Mouse (Mus musculus) fibroblast of lung, adult 2 months (primary cell): Measurements from ENCODE around the gene Ly6g5b.

Experiments
- DNase-seq: peaks from one replicate; pipeline ENCODE4 v3.0.0-alpha.2; 2011; ENCODE audit warnings: low read depth

Ly6g5b gene

GRCm38 (mm10) chr17:35105740-35106389, 9.4 kb downstream of the Ly6g5b start:
- DNase-seq, result no peak

GRCm38 (mm10) chr17:35104754-35105153, 10.5 kb downstream of the Ly6g5b start:
- no peak for DNase-seq

GRCm38 (mm10) chr17:35104079-35104478, 11.1 kb downstream of the Ly6g5b start:
- no peak for DNase-seq

DNA sequence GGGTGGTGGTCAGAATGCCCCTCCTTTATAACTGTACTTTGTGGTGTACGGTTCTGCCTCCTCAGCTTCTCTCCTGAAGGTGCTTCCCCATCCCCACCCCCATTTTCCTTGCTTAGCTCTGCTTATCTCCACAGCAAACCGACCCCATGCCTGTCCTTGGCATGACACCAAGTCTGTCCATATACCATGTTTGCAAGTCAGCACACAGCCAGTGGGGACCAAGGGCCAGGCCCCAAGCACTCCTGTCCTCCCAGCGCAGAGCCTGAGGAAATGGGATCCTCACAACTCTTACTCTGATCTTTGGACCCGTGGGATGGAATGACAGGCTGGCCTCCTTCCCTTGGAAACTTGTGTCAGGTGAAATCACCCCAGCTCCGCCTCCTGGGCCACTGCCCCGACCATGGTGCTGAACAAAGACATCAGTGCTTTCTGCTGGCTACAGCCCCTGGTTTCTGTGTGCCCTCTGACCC, 12.0 kb downstream of the Ly6g5b start:
- DNase-seq, result no peak

DNA sequence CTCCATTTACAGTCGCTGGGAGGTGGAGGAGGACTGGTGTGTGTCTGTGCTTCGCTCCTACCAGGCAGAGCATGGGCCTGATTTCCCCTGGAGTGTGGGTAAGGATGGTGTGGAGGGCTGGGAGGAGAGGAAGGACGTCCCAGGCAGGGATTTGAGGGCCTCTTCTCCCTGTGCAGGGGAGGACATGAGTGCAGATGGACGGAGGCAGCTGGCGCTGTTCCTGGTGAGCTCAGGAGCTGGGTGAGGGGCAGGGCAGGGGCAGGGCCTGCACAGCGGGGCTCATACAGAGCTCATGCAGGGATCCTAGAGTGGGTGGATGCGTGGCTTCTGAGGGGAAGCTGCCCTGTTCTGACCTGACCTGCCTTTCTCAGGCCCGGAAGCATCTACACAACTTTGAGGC, 12.9 kb downstream of the Ly6g5b start:
- no peak for DNase-seq

GRCm38 (mm10) chr17:35101161-35101560, 14.1 kb downstream of the Ly6g5b start:
- no peak for DNase-seq

DNA sequence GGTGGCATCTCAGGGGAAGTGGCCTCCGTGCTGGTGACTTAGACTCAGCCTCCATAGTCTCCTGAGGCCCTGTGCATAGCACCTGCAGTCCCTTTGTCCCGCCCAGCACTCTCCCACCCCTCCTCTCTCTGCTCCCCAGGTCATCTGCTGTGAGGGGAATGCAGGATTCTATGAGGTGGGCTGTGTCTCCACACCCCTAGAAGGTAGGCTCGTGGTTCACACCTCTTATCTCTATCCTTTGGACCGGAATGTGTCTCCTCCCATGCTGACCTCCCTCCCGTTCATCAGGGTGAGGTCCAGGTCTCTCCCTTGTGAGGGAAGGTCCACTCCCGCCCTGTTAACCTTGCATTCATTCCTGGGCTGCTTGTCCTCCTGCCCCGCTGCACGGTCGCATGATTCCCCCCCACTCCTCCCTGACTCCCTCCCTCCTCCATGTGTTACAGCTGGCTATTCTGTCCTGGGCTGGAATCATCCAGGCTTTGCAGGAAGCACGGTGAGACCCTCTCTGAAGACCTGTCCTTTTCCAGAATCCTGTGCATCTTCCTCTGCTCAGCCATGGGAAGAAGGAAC, 14.9 kb downstream of the Ly6g5b start:
- DNase-seq, result no peak

DNA sequence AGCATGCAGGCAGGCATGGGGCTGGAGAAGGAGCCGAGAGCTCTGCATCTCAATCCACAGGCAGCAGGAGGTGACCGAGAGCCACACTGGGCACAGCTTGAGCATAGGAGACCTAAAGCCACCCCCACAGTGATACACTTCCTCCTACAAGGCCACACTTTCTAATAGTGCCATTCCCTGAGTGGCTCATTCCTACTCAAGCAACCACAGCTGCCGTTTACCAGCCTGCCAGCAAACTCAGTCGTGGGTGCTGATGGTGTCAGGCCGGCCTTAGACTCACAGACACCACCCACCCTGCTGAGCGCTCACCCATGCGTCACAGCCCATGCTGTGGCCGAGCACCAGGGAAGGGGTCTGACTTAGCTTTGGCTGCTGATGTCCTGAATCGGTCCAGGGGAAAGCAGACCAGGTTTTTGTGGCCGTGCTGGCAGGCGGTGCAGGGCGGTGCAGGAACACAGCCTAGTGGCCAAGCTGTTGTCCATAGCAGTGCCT, 18.0 kb downstream of the Ly6g5b start:
- no peak for DNase-seq

DNA sequence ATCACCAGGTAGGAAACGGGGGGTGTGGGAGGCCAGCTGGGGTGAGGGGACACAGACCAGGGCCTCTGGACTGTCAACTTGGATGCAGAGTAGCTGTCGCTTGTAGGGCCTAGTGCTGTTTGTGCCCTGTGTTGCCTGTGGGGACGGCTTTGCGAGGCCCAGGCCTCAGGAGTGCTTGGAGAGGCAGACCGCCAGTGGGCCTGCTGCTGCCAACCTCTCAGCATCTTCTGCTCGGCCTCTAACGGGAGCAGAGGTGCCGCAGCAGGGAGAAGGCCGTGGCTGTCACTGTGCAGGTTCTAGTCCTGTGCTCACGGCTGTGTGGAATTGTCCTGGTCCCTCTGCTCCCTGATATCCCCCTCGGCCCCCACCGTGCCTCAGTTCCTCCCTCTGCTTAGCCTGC, 18.6 kb downstream of the Ly6g5b start:
- no peak for DNase-seq

DNA sequence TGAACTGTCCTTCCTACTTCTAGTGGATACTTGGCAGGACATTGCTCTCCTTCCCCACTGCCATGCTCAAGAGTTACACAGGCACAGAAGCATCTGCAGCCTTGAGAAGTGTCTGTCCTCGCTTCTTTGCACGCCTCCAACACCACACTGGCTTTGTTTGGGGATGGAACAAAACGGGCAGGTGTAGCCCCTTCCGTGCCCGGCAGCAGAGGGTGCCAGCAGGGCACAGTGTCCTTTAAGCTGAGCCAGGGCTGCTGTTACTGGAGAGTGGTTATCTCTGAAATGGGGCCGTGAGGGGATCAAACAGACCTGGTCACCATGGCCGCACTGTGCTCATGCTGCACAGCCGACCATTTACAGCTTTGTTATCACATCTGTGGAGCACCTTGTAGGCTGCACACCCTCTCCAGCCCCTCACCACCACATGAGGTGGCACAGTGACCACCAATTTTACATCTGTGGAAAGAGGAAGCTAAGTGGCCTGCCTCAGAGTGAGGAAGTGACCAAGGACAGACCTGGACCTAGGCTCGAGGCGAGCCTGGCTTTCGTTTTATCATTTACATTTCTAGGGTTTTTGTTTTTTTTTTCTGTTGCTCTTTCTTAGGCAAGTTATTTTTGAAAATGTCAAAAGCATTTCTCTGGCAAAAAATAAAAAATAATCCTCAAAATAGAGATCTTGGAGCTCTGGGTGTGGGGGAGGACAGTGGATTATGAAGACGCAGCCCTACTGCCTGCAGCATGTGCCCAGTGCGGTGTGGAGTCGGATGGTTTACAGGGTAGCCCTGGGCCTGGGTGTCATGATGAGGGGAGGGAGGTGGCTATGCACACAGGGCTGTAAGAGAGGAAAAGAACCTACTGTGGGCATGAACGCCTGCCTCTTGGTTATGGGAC, 20.5 kb downstream of the Ly6g5b start:
- DNase-seq, result no peak

- DNase-seq, result no peak
Measured at GRCm38 (mm10) chr17:35092403-35093198, 22.6 kb downstream of the Ly6g5b start.

DNA sequence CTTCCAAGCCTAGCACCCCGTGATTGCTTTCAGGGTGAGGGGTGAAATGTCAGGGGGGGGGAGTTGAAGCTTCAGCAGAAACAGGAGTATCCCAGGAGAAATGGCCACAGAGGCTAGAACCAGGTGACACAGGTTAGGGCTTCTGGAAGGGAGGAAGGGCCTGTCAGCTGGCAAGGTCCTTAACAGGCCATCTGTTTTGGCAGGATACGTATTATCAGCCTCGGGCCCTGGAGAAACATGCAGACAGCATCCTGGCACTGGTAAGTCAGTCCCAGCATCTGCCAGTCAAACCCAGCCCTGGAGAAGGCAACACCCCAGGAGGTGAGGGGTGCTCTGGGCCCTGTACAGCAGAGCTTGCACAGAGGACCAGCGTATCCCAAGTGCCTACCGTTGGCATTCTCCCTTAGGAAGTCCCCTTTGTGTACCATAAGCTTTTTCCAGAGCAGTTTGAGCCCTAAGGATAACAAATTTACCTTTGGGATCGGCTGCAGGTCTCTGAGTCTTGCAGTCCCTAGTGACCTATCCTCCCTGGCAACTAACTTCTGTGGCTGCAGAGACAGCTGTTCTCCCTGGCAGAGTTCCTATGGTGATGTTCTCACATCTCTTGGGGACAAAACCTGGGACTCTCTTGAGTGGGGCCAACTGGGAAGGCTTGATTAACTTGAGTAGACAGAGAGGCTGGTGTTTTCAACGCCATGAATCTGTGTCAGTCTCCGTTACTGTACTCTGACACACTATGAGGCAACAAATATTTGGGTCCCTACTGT, 24.9 kb downstream of the Ly6g5b start:
- no peak for DNase-seq

DNA sequence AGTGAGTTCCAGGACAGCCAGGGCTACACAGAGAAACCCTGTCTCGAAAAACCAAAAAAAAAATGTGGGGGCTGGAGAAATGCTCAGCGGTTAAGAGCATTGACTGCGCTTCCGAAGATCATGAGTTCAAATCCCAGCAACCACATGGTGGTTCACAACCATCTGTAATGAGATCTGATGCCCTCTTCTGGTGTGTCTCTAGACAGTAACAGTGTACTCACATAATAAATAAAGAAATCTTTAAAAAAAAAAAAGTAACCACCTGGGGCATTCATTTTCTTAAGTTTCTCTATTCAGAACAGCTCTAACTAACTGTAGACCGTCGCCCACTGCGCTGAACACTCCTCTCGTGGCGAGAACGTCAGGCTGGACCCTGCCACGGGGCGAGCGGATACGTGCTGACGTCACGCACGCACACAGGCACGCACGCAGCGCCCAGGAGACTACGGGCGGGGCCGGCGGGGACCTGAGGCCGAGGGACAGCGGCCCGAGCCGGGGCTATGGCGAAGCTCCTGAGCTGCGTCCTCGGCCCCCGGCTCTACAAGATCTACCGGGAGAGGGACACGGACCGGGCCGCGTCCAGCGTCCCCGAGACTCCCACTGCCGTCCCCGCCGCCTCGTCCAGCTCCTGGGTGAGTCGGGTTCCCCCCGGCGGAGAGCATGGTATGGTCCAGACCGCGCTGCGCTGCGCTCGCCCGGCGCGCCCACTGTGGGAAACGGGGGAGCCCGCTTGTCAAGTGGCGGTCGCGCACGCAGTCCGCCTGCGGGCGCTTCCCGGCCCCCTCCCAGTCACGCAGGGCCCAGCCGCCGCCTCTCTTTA, 26.2 kb downstream of the Ly6g5b start, which contains the start of gene Abhd16a:
Abhd16a (plus strand) TSS at position 439 of the 820 bp plus-strand sequence.
- DNase-seq, result peak; percentile 71

DNA sequence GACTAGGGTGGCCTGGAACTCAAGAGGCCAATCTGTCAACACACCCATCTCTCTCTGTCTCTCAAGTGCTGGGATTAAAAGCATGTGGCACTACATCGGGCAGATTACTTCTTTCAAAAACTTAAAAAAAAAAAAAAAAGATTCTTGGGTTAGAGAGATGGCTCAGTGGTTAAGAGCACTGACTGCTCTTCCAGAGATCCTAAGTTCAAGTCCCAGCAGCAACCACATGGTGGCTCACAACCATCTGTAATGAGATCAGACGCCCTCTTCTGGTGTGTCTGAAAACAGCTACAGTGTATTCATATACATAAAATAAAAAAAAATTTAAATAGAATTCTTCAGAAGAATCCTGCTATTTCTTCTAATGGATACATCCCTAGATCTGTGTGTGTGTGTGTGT, 27.1 kb downstream of the Ly6g5b start:
- no peak for DNase-seq

DNA sequence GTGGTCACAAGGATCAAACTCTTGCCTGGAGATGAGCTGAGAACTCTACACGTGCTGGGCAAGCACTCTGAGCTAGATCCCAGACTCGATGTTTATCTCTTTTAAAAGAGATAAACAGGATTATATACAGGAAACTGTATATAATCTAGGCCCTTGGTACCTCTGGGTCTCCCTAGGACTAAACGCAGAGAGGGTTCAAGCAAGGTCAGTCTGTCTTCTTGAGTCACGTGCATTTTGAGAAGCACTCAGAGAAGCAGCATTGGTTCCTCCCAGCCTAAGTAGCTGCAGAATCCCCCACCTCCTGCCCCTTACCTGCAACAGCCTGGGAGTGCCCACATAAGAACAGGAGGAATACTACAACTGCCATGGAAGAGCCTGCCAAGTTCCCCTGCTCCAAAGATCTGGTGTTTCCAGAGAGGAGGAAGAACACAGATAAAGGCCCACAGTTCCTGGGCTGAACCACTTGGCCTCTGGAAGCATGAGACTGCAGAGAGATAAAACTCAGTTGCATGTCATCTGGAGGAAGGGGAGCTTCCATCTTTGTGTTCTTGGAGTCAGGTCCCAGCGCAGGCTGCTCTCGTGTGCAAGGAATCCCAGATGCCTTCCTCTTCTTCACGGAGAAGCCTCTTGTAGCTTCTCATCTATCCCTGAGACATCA, 29.9 kb downstream of the Ly6g5b start, which contains the start of gene Ly6g6f:
Ly6g6f (minus strand) TSS at position 403 of the 658 bp plus-strand sequence.
- no peak for DNase-seq

- DNase-seq, result no peak
Measured at GRCm38 (mm10) chr17:35083929-35084497, 31.2 kb downstream of the Ly6g5b start.

GRCm38 (mm10) chr17:35082841-35083576, 32.2 kb downstream of the Ly6g5b start:
- DNase-seq, result no peak

DNA sequence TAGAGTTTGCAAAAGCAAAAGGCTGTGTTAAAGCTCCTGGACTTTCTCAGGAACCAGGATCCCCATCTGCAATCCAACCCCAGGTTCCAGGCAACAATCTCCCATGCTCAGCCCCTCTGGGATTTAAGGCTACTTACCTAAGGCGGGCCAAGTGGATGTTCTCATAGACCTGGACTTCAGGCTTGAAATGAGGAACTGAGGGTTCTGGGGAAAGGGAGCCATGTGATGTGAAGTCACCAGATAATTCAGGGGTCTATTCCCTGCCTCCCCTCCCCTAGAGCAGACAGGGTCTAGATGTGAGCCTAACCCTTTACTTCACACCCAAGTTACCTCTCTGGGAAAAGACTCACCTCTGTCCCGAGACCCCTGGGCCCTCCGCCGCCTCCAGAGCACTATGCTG, 34.5 kb downstream of the Ly6g5b start:
- no peak for DNase-seq
